Mouse (Mus musculus) cerebellum, adult 9-10 months (tissue): ENCODE measurements around the gene Pparg.

Experiments
- DNase-seq: peaks from one replicate; pipeline ENCODE4 v3.0.0; 2022

Pparg gene

GRCm38 (mm10) chr6:115360776-115361605, at the start of gene Pparg:
Gene Pparg (plus strand): TSS chr6:115360951.
- DNase-seq, result peak; percentile 33

GRCm38 (mm10) chr6:115312780-115313179, 48.0 kb upstream of the Pparg start:
- peak; percentile 50 for DNase-seq

- DNase-seq, result peak; percentile 86
Observed at GRCm38 (mm10) chr6:115313235-115313738, 47.5 kb upstream of the Pparg start.

- DNase-seq, result peak; percentile 31
Observed at GRCm38 (mm10) chr6:115313910-115314309, 46.8 kb upstream of the Pparg start.

GRCm38 (mm10) chr6:115315770-115316169, 45.0 kb upstream of the Pparg start:
- no peak for DNase-seq

GRCm38 (mm10) chr6:115316811-115317221, 43.9 kb upstream of the Pparg start:
- no peak for DNase-seq

GRCm38 (mm10) chr6:115318811-115319210, 41.9 kb upstream of the Pparg start:
- no peak for DNase-seq

- DNase-seq, result no peak
Observed at GRCm38 (mm10) chr6:115319686-115320085, 41.1 kb upstream of the Pparg start.

GRCm38 (mm10) chr6:115320927-115321714, 39.6 kb upstream of the Pparg start:
- no peak for DNase-seq

- DNase-seq, result no peak
Observed at GRCm38 (mm10) chr6:115321883-115322351, 38.8 kb upstream of the Pparg start.

- no peak for DNase-seq
Observed at GRCm38 (mm10) chr6:115322956-115323355, 37.8 kb upstream of the Pparg start.

GRCm38 (mm10) chr6:115330964-115331363, 29.8 kb upstream of the Pparg start:
- DNase-seq, result no peak

GRCm38 (mm10) chr6:115333099-115333694, 27.6 kb upstream of the Pparg start:
- DNase-seq, result no peak

- no peak for DNase-seq
Observed at GRCm38 (mm10) chr6:115335536-115335935, 25.2 kb upstream of the Pparg start.

- no peak for DNase-seq
Observed at GRCm38 (mm10) chr6:115340084-115340483, 20.7 kb upstream of the Pparg start.

- no peak for DNase-seq
Observed at GRCm38 (mm10) chr6:115343096-115343495, 17.7 kb upstream of the Pparg start.

- no peak for DNase-seq
Observed at GRCm38 (mm10) chr6:115343570-115343969, 17.2 kb upstream of the Pparg start.

GRCm38 (mm10) chr6:115344101-115344500, 16.6 kb upstream of the Pparg start:
- no peak for DNase-seq

- DNase-seq, result no peak
Observed at GRCm38 (mm10) chr6:115344513-115344912, 16.2 kb upstream of the Pparg start.

- no peak for DNase-seq
Observed at GRCm38 (mm10) chr6:115345013-115345412, 15.7 kb upstream of the Pparg start.

GRCm38 (mm10) chr6:115349641-115350464, 10.9 kb upstream of the Pparg start:
- no peak for DNase-seq
